Mouse (Mus musculus): ENCODE data around the gene Neurl1a. TPM values are rescaled to one million over a fixed set of nuclear protein-coding genes. Genes with fewer than 3 reads are reported as not detected.

Neurl1a gene
- polyA plus RNA-seq (2014; fragmentation: Nextera tagmentation; extraction: Ambion mirVana): 7.6 and 8.0 TPM in 2 replicates

GRCm38 (mm10) chr19:47178431-47179271 lies at the start of gene Neurl1a:
Gene Neurl1a, plus strand, starts transcription at chr19:47178820.
- Histone ChIP-seq H3K36me3 (ENCODE audit: insufficient read depth) (no peaks in the 10 kb centered on the region), H3K4me2 (peak within 1 kb of the TSS; percentile 100), H3K27ac (ENCODE audit: low read depth) (peak within 1 kb of the TSS; percentile 12), H3K4me1 (ENCODE audit: insufficient read depth) (peaks cover 4% of the 10 kb centered on the region; the same call in 1 of the 2 replicates), H3K9ac (peak within 1 kb of the TSS; percentile 57), H3K27me3 (ENCODE audit: insufficient read depth, low read length) (peaks cover 33% of the 10 kb centered on the region), H3K9me3 (ENCODE audit: low read depth, low read length) (no peaks in the 10 kb centered on the region; the same call in 1 of the 2 replicates), H3K4me3 (ENCODE audit: low read depth, low read length) (peak within 1 kb of the TSS; percentile 69)
- no peak for TF ChIP-seq CTCF (IDR thresholded peaks at IDR 0.05; ENCODE audit: low read depth)
- WGBS: under 1% methylated on average over 73 of the region's 98 CpGs
- DNase-seq (peak; percentile 74), ATAC-seq (ENCODE audit: insufficient read depth) (peak; percentile 55)

DNA sequence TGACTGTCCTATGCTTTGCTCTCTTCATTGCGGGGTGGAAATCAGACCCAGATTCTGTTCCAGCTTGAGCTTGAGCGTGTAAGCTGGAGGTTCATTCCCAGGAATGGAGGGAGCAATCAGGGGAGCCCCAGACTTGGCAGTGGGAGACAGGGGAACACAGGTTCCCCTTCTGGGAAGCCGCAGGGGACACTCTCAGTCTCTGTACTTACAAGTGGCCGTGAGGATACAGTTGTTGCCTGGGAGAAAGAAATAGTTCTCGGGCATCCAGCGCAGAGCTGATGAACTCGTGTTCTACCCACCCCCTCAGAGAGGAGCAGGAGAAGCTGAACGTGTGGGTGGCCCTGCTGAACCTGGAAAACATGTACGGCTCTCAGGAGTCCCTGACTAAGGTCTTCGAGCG lies 49.8 kb upstream of the Neurl1a start:
- no peak overlapping the region for H3K4me3 ChIP-seq (ENCODE audit: low read depth, low read length)
- no peak overlapping the region for H3K9ac ChIP-seq
- 90% methylated on average over 11 of the region's 11 CpGs for WGBS
- H3K9me3 ChIP-seq (ENCODE audit: low read depth, low read length): no peaks in the 10 kb centered on the region
- H3K27ac ChIP-seq (ENCODE audit: low read depth): no peak overlapping the region
- no peaks in the 10 kb centered on the region for H3K27me3 ChIP-seq (ENCODE audit: insufficient read depth, low read length)
- ATAC-seq (ENCODE audit: insufficient read depth) (no peak), DNase-seq (no peak)
- TF ChIP-seq CTCF (IDR thresholded peaks at IDR 0.05; ENCODE audit: low read depth): no peak
- H3K4me2 ChIP-seq: no peak overlapping the region
- no peaks in the 10 kb centered on the region for H3K4me1 ChIP-seq (ENCODE audit: insufficient read depth)
- peaks cover 98% of the 10 kb centered on the region for H3K36me3 ChIP-seq (ENCODE audit: insufficient read depth)

GRCm38 (mm10) chr19:47130551-47131125 lies 48.0 kb upstream of the Neurl1a start:
- TF ChIP-seq CTCF (IDR thresholded peaks at IDR 0.05; ENCODE audit: low read depth): no peak
- WGBS: 92% methylated on average over 15 of the region's 15 CpGs
- Histone ChIP-seq H3K4me3 (ENCODE audit: low read depth, low read length) (no peak overlapping the region), H3K9ac (no peak overlapping the region), H3K36me3 (ENCODE audit: insufficient read depth) (peaks cover 88% of the 10 kb centered on the region), H3K27me3 (ENCODE audit: insufficient read depth, low read length) (no peaks in the 10 kb centered on the region), H3K4me1 (ENCODE audit: insufficient read depth) (no peaks in the 10 kb centered on the region), H3K27ac (ENCODE audit: low read depth) (no peak overlapping the region), H3K4me2 (no peak overlapping the region), H3K9me3 (ENCODE audit: low read depth, low read length) (no peaks in the 10 kb centered on the region)
- DNase-seq (no peak), ATAC-seq (ENCODE audit: insufficient read depth) (no peak)

DNA sequence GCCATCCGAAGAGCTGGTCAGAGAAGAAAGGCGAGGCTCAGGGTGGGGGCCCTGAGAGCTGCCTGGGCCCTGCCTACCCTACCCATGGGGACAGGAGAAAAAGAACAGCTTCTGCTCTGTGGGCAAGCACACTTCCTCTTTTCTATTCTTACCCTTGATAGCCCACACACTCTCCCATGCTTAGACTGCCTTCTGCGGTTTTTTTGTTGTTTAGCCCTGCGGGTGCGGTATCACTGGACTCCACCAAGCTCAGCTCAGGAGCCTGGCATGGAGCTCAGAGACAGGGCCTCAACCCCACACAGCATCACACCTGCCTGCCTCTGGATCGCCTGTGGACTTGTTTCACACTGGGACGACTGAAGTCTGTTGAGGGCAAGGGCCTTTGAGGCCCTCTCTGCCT lies 45.5 kb upstream of the Neurl1a start:
- Histone ChIP-seq H3K4me3 (ENCODE audit: low read depth, low read length) (no peak overlapping the region), H3K9ac (no peak overlapping the region), H3K36me3 (ENCODE audit: insufficient read depth) (peaks cover 62% of the 10 kb centered on the region), H3K9me3 (ENCODE audit: low read depth, low read length) (no peaks in the 10 kb centered on the region), H3K4me1 (ENCODE audit: insufficient read depth) (peaks cover 7% of the 10 kb centered on the region; the same call in 1 of the 2 replicates), H3K27me3 (ENCODE audit: insufficient read depth, low read length) (no peaks in the 10 kb centered on the region), H3K27ac (ENCODE audit: low read depth) (no peak overlapping the region), H3K4me2 (no peak overlapping the region)
- WGBS: 84% methylated on average over 7 of the region's 7 CpGs
- TF ChIP-seq CTCF (IDR thresholded peaks at IDR 0.05; ENCODE audit: low read depth): no peak
- no peak for DNase-seq
- no peak for ATAC-seq (ENCODE audit: insufficient read depth)

- Histone ChIP-seq H3K4me2 (no peak overlapping the region), H3K9ac (no peak overlapping the region), H3K27ac (ENCODE audit: low read depth) (no peak overlapping the region), H3K36me3 (ENCODE audit: insufficient read depth) (peaks cover 38% of the 10 kb centered on the region), H3K4me1 (ENCODE audit: insufficient read depth) (peaks cover 11% of the 10 kb centered on the region; the same call in 1 of the 2 replicates), H3K9me3 (ENCODE audit: low read depth, low read length) (no peaks in the 10 kb centered on the region), H3K27me3 (ENCODE audit: insufficient read depth, low read length) (no peaks in the 10 kb centered on the region), H3K4me3 (ENCODE audit: low read depth, low read length) (no peak overlapping the region)
- 84% methylated on average over 17 of the region's 17 CpGs for WGBS
- no peak for ATAC-seq (ENCODE audit: insufficient read depth)
- DNase-seq: no peak
- no peak for TF ChIP-seq CTCF (IDR thresholded peaks at IDR 0.05; ENCODE audit: low read depth)
Observed at GRCm38 (mm10) chr19:47135568-47135967, 43.1 kb upstream of the Neurl1a start.

DNA sequence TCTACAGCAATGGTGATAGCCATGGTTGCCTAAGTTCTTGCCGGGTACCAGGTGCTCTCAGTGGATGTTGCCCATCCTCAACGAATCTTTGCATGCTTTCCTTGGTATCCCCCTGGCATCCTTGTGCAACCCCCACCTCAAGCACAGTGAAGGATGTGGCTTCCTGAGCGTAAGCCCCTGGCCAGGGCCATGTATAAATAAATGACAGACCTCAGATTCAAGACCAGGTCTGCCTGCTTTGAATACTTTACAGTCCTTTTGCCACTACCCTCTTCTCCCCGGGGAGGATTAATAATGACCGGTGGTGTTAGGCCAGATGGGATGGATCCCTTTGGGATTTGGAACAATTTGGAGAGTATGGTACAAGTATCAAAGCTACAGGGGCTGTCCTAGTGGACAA lies 42.5 kb upstream of the Neurl1a start:
- H3K9me3 ChIP-seq (ENCODE audit: low read depth, low read length): no peaks in the 10 kb centered on the region
- DNase-seq (no peak), ATAC-seq (ENCODE audit: insufficient read depth) (no peak)
- peak overlapping the region; percentile 70; the same call in 1 of the 2 replicates for H3K4me2 ChIP-seq
- peaks cover 32% of the 10 kb centered on the region for H3K36me3 ChIP-seq (ENCODE audit: insufficient read depth)
- H3K27ac ChIP-seq (ENCODE audit: low read depth): no peak overlapping the region
- peaks cover 11% of the 10 kb centered on the region; the same call in 1 of the 2 replicates for H3K4me1 ChIP-seq (ENCODE audit: insufficient read depth)
- no peak for TF ChIP-seq CTCF (IDR thresholded peaks at IDR 0.05; ENCODE audit: low read depth)
- no peak overlapping the region for H3K9ac ChIP-seq
- no peak overlapping the region for H3K4me3 ChIP-seq (ENCODE audit: low read depth, low read length)
- WGBS: 89% methylated on average over 5 of the region's 5 CpGs
- no peaks in the 10 kb centered on the region for H3K27me3 ChIP-seq (ENCODE audit: insufficient read depth, low read length)

GRCm38 (mm10) chr19:47137051-47137581 lies 41.5 kb upstream of the Neurl1a start:
- H3K4me1 ChIP-seq (ENCODE audit: insufficient read depth): peaks cover 11% of the 10 kb centered on the region; the same call in 1 of the 2 replicates
- peak overlapping the region; percentile 69 for H3K9ac ChIP-seq
- ATAC-seq (ENCODE audit: insufficient read depth) (peak; percentile 39; the same call in 1 of the 2 replicates), DNase-seq (peak; percentile 76)
- no peak for TF ChIP-seq CTCF (IDR thresholded peaks at IDR 0.05; ENCODE audit: low read depth)
- 18% methylated on average over 6 of the region's 6 CpGs for WGBS
- peak overlapping the region; percentile 49 for H3K4me3 ChIP-seq (ENCODE audit: low read depth, low read length)
- no peaks in the 10 kb centered on the region for H3K9me3 ChIP-seq (ENCODE audit: low read depth, low read length)
- peaks cover 23% of the 10 kb centered on the region for H3K36me3 ChIP-seq (ENCODE audit: insufficient read depth)
- peak overlapping the region; percentile 70 for H3K4me2 ChIP-seq
- H3K27me3 ChIP-seq (ENCODE audit: insufficient read depth, low read length): no peaks in the 10 kb centered on the region
- H3K27ac ChIP-seq (ENCODE audit: low read depth): peak overlapping the region; percentile 91

Data from lung, embryonic 14.5 days (tissue).